Mouse (Mus musculus) layer of hippocampus, postnatal 14 days (tissue): ENCODE results near the gene Nedd8. TPM values are rescaled to one million over a fixed set of nuclear protein-coding genes. Genes with fewer than 3 reads are reported as not detected.

Experiments
- DNase-seq, 2 experiments: peaks; one replicate each; pipeline ENCODE4 v3.0.0; 2021 to 2022; ENCODE audit warnings: low spot score in 2 of 2, mixed read lengths in 1 of 2
- long read RNA-seq, 2 experiments: library from polyadenylated mRNA; stranded (forward); transcript quantifications; one replicate each; pipeline ENCODE4 v2.0.0; 2021
- total RNA-seq, 2 experiments: library from RNA; stranded (reverse); gene quantifications; 2 replicates each; pipeline ENCODE4 v1.2.3; 2021

Gene Nedd8
- 100 to 1,000 TPM; 298 to 325 TPM for total RNA-seq
- long read RNA-seq, experiment 1, transcript Nedd8-201 (4 exons, 824 nt), result major isoform, 83 of 87 reads
- long read RNA-seq, experiment 1, partial matches to known transcripts, result 1 of 87 reads
- long read RNA-seq, experiment 1, other reads (novel, unspliced or antisense), result 3 of 87 reads
- long read RNA-seq, experiment 2, transcript Nedd8-201 (4 exons, 824 nt), result major isoform, 235 of 244 reads
- long read RNA-seq, experiment 2, partial matches to known transcripts, result 1 of 244 reads
- long read RNA-seq, experiment 2, other reads (novel, unspliced or antisense), result 7 of 244 reads

DNA sequence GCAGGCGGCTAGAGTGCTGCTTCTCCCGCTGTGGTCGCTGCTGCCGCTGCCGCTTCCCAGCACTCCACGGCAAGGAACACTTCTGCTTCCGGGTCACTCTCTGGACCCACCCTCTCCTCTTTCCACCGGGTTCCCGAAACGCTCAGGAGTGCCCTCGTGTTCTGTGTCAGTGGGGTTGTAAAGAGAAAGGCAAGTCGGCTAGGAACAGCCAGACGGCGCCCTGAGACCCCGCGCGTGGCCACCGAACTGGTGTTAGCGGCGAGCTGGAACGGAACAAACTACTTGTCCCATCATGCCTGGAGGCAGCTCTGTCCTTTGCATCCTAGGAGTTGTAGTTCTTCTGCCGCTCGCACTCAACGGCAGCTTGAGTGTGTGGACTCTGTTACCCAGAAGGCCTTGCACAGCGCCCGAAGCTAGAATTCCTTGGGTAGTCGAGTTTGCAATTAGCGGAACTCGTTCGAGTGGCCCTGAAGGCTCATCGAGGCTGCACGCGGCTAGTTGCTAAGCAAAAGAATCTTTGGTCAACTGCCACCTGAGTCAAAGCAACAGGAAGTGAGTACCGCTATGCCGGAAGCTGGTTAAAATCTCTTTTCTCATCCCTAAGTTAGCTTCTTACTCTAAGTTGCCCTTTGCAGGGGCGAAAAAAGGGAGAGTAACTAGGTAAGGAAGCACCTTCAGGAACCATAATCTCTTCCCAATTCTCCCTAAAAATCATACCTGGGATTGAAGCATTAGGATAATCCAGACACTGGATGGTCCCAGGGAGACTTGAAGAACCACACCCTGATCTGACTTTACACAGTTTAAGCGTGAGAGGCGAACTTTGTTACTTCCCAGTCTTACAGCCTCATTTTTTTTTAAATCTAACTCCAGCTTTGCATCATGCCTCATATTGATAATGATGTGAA, at the start of gene Nedd8, which contains the start of gene Gmpr2:
Nedd8 (minus strand) TSS at position 292 of the 908 bp plus-strand sequence.
Gmpr2 (plus strand) TSS at position 109 of the 908 bp plus-strand sequence.
- DNase-seq, result peak; percentile 96

DNA sequence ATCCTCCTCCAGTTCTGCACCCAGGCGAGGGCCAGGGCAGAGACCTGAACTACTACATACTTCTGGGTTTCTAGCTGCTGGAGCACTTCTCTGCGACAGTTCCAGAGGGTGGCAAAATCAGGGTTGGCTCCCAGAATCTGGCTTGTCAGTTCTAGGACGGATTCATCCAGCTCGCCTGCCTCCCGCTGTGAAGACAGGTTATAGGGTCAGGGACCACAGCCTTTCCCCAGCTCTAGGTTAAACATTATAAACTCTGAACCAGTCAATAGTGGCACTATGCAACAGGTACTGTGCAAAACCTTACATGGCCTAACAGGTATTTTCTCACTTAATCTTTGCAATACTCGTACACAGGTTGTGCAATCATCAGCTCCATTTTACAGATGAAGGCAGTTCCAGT, 49.2 kb upstream of the Nedd8 start:
- no peak for DNase-seq

DNA sequence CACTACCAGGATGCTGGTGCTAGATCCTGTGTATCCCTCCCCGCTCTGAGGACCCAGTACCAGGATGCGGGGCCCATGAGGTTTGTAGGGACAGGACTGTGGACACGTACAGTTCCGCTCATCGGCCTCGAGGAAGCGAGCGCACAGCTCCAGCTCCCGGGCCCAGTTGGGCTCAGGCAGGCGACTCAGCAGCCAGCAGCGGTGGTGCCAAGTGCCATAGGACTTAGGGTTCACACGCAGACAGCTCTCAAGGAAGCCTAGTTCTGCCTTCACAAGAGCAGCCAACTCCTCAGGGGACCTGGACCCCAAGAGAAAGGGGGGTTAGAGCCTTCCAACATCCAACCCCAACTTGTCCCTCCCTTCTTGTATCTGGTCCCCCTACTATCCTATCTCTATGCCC, 48.7 kb upstream of the Nedd8 start:
- DNase-seq, result no peak

DNA sequence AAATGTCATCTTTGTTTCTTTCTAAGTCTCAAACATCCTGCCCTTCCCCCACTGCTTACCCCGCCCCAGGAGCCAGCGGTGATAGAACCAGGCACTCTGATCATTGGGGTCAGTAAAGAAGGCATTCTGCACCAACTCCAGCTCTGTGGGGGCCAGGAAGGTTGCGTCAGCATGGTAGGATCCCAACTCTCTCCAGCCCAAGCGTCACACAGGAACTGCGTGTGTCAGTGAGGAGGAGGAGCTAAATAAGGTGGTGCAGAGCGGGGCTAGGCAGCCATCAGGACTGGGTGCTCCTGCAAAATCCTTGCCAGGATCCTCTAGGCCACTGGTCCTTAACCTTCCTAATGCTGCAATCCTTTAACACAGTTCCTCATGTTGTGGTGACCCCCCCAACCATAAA, 47.8 kb upstream of the Nedd8 start:
- no peak for DNase-seq

DNA sequence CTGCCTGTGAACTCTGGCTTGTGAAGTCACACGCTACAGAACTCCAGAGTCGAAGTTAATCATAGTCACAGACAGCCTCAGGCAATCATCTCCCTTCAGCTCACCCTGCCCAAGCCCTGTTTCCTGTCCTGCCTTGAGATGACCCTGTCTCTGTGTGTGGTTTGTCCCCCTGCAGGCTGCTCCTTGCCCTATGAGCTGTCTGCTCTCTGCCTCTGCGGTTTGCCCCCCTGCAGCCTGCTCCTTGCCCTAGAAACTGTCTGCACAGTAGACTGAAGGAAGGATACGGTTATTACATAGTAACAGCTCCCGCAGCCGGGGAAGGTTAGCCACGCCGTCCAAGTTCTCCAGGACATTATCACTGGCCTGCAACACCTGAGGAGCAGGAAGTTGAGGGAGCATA, 45.0 kb upstream of the Nedd8 start:
- DNase-seq, result no peak

DNA sequence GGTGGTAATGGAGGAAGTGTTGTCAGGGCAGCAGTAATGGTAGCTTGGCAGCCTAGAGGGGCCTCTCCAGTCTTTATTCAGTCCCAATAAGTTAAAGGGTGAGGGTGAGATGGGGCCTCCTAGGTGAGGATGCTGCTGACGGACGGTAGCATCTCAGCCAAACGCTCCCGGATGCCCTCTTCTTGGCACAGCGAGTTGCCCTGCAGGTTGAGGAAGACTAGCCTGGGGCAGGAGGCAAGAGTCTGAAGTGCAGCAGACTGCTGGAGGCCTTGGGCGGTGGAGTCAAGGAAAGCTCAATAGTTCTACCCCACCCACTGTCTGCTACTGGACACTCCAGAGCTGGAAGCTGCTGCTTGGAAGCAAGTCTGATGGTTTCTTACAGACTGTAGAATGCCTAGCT, 44.3 kb upstream of the Nedd8 start:
- no peak for DNase-seq

DNA sequence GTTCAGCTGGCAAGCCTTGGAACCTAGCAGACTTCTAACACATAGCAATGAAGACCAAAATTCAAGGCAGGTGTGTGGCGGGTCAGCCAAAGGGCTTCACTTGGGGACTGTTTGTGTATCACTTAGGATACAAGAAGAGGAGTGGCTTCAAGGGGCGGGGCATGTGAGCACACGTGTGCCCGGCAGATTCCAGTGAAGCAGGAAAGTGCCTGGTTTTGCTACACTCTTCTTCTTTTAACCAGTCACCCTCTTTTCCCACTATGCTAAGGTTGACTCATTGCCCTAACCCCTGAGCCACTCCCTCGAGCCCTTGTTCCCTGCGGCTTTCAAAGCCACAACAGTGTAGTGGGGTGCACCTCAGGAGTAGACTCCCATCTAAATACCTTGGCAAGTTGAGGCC, 43.0 kb upstream of the Nedd8 start:
- DNase-seq, result no peak

DNA sequence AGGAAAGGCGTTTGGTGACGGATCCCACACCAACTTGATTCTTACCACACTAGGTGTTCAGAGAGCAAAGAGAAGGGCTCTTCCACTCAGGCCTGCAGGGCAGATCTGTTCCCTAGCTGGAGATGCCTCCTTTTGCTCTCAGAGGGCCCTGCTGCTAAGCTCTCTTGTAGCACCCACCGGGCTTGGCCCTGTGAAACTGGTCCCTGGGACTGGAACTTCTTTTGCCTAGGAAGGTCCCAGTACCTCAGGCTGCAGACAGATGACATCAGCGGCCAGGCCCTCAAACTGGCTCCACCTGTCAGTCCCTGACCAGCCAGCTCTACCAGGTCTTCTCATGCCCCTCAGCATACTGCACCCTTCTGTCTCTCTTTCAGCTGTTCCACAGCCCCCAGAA, 41.8 kb upstream of the Nedd8 start, which contains the start of gene Tgm1:
Tgm1 (minus strand) TSS at position 198 of the 394 bp plus-strand sequence.
- no peak for DNase-seq

DNA sequence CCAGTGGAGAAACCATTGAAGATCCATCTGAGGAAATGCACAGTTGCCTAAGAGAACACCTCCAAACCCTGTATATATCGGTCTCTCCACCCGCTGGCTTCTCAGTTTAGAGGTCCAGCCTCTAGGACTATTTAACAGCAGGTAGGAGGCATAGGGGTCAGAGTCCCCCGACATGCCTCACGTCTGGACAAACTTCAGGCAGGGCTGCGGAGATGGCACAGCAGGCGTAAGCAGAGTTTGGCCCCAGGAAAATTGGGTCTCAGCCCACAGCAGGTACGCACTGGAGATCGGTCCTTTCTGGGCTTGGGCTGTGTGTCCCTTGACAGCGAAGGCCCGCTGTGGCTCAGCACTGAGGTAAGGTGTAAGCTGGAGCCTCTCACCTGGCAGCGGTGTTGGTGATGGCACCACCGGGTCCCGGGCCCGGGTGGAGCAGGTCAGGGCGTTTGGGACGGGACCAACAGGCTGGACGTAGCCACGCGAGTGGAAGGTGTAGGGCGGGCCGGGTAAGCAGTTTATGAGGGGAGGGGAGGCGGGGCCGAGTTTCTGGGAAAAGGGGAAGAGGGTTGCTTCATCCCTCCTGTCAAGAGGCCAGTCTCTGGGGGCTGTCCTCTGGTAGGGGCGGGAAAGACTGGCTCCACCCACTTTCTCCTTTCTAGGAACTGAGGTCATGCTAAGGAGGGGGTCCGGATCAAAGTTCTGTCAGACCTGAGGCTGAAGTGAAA, 41.2 kb upstream of the Nedd8 start:
- DNase-seq, result no peak

DNA sequence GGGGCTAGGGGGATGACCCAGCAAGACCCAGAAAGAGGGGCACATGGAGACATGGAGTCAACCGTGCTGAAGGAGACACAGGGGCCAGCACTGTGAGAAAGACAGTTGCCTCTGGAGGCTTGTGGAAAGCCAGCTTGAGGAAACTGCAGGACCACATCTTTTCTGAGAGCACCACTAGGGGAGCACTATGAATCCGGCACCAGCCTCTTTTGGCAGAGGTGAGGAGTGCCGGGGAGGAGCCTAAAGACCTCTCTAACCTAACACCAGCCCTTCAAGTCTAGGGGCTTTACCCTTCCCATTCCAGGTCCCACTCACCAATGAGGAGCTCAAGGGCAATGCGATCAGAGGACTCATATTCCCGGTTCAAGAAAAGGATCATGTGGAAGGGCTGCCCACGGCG, 39.9 kb upstream of the Nedd8 start:
- DNase-seq, result no peak

DNA sequence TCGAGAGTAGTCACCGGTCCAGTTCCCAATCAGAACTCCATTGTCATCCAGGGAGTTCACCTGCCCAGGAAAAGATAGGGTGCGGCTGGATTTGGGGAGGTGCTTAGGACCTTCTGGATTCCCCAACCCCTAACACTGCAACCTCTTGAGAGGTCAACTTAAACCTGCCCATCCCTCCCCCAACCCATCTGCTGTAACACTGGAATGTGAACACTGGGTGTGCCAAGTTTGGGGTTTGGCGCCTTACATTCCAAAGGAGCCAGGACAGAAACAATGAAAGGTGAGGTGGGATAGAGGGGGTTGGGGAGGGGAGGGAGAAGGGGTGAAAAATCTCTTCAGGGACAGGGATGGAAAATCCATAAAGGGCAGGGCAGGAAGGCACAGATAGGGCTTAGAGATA, 37.6 kb upstream of the Nedd8 start:
- DNase-seq, result no peak

DNA sequence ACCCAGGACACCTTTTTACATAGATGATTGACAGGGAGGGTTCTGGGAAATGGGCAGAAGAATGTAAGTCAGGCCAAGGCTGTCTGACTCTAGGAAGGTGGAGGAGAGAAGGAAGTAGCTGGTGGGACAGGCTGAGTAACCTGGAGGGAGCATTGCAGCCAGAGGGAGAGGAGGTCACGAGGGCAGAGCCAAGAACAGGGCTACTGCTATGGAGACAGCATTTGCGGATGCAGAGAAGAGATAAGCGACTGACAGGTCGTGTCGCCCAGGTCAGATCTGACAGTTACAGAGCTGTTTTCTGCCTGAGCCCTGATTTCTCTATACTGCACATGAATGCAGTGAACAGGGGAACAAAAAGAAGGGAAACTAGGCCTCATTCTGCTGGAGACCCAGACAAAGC, 35.5 kb upstream of the Nedd8 start:
- DNase-seq, result no peak

DNA sequence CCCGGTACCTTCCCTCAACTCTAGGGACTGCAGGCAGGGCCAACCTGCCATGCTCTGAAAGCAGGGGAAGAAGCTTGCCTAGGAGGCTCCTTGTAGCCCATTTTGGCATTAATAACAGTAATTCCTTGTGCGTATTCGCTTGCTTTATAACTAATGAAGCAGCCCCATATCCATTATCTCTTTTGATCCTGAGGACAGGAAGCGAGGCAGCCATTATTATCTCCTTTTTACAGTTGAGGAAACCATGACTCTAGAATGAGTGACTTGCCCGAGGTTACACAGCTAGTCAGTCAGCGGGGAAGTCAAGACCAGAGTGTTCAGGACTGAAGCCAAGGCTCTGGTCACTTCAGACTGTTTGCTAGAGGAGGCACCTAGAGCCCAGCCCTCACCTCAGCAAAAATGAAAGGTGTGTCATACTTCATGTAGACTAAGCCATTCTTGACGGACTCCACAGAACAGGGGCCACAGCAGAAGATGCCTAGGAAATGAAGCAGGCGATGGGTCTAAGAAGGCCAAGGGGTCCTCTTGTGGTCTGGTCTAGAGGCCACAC, 34.2 kb upstream of the Nedd8 start:
- no peak for DNase-seq

DNA sequence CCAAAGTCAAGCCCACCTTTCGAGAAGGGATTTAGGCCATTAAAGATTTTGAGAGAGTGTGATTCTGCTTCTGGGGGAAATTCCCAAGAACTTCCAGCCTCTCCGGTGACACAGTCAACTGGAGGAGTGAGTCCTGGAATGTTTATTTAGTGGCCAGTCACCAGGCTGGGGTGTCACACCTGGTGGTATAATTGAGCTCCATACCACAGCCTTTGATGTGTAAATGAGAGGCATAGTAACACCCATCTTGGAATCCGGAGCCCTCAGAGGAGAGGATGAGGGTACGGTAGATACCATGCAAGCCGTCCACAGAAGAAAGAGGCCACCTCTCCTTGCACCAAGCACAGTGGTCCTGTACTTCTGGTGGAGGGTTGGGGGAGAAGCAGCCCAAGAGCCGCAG, 30.8 kb upstream of the Nedd8 start:
- no peak for DNase-seq

DNA sequence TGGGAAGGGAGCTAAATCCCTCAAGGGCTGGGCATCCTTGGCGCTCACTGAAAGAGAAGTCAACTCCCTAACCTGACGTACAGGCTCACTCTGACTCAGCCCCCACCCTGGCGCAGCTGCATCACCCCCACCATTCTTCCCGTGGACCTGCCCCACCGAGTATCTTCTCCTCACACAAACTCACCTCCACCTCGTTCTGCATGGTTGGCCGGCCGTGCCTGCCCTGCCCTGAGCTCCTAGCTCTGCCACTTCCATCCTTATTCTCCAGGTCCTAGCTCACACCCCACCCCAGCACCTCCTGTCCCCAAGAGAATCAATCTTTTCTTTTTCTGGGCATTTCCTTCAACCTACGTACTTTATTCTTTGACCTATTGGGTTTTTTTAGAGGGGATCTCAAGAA, 29.2 kb upstream of the Nedd8 start:
- DNase-seq, result no peak

DNA sequence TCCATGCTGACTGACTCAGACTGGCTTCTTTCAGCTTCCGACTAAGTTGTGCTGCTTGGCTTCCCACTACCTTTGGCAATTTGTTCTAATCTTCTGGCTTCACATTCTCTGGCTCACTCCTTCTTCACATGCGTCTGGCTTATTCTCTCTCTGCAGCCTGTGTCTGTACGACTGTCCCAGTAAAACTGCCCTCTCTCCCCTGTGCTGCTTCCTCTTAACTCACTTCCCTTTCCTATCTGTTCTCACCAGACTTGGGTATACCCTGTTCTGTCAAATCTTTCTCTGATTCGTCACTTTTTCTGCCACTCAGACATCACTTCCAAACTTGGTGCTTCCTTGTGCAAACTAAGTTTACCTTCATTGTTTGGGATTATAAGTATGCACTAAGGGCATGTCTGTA, 25.3 kb upstream of the Nedd8 start:
- no peak for DNase-seq

DNA sequence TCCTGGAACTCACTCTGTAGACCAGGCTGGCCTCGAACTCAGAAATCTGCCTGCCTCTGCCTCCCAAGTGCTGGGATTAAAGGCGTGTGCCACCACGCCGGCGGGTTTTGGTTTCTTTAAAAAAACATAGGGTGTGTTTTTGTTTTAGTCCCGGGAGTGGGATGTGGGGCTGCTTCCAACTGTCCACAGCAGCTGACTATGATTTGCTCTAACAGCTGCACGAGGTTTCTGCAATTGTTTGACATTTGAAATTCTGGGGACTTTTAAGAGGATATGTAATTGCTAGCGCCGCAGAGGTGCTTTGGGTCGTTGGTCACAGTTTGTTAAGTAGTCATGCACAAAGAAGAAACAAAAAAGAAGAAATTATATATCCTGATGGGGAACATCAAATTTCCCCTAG, 17.5 kb upstream of the Nedd8 start:
- DNase-seq, result no peak

DNA sequence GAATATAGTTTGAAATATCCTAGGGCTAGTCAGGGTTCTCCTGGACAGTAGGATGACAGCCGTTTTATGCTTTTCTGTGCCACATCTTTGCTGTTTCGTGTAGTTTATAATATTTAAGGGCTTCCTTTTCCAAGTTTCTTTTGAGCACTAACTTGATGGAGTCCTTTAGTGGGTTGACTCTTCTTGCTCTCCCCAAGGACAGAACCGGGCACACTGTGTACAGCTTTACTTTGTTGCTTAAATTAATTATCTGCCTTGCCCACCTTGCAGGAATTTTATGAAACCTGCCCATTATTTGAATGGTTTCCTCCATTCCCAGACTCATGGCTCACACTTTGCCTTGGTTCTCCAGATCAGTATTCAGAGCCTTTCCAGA, 10.2 kb upstream of the Nedd8 start:
- no peak for DNase-seq

DNA sequence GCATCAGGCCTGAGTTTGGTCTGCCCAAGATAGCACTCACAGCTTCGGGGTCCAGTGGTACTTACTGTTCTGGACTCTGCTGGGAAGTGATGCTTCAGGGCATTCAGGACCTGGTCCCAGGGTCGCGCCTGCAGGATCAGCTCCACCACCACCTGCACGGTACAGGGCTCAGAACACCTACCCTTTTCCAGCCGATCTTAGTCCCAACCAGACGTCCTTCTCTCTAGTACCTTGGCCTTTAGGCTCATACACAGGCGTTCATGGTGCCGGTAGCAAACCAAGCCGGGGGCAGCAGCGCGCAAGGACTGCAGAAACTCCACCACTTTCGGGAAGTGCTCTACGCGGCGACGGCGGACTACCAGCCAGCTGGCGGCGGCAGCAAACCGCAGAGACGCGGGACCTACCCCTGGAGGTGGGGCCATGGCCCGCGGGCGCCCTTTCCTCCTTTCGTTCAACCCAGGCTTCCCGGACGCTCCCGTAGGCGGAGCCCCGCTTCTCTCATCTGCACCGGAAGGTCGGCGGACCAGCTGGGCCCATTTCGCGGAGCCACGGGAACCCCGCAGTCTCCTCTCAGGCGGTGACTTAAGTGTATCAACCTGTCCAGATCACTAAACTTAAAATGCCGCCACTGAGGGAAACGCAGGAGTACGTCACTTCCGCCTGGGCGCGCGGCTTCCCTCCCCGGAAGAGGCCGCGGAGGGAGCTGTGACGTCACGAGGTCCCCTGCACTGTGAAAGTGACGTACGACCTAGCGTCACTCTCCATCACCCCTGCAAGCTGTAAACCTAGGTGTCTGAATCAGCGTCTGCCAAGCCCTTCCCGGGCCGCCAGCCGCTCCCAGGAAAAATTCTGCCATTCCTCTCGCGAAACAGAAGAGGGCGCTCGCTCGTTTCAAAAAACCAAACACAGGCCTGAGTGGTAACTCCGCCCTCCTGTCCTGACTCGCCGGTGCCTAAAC, 9.5 kb upstream of the Nedd8 start, which contains the start of gene Tinf2:
Tinf2 (minus strand) TSS at position 661 of the 958 bp plus-strand sequence.
- DNase-seq, result peak; percentile 95 to 97

DNA sequence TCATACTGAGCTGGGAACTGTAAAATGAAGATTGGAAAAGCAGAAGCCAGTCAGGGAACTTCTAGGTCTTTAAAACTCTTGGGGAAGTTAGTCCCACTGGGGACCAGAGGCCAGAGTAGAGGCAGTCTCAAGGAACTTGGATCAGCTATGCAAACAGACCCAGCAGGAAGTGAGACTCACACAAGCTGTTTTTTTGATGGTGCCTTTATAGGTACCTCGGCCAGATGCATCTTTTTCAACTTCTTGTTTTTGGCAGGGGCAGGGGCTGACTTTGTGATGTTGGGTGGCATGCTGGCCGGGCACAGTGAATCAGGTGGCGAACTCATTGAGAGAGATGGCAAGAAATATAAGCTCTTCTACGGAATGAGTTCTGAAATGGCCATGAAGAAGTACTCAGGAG, 5.7 kb upstream of the Nedd8 start:
- no peak for DNase-seq
